Mouse (Mus musculus): ENCODE measurements around the gene Hk2. TPM values are rescaled to one million over a fixed set of nuclear protein-coding genes. Genes with fewer than 3 reads are reported as not detected.

Hk2 gene
- total RNA-seq (2021): 100 to 1,000 TPM; 206 to 212 TPM
- long read RNA-seq, experiment 1, full-length matches to known transcripts: 27 of 114 reads
- long read RNA-seq, experiment 1, partial matches to known transcripts: 29 of 114 reads
- long read RNA-seq, experiment 1, other reads (novel, unspliced or antisense): 58 of 114 reads
- long read RNA-seq, experiment 2, full-length matches to known transcripts: 17 of 79 reads
- long read RNA-seq, experiment 2, partial matches to known transcripts: 30 of 79 reads
- long read RNA-seq, experiment 2, other reads (novel, unspliced or antisense): 32 of 79 reads

GRCm38 (mm10) chr6:82774321-82774764 is at the start of gene Hk2:
Gene Hk2, minus strand, starts transcription at chr6:82774454.
- DNase-seq: peak; percentile 91 to 92
- intact Hi-C loops (cut with DNase I): no loop called here

DNA sequence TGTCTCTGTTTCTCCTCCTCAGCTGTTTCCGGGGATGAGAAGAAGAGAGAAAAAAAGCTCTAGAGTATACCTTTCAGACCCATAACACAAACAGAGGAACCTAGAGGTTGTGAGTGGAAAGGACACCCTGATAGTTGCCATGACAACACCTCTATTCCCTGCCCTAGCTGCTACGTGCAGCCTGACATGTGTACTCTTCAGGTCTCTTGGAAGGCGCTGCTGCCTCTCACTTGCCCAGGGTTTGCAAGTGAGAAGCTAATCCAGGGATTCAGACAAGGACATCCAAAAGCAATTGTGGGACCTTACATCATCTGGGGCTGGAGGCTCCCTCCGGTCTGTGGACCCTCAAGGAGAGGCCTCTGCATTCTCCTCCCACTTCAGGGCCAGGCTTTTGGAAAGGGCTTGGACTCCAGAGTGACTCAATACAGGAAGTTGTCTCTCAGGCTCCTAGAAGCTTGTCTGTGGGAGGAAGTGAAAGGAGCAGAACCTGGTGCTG is 47.6 kb upstream of the Hk2 start:
- intact Hi-C loops (cut with DNase I): no loop called here
- DNase-seq: no peak

- DNase-seq: no peak
- intact Hi-C loops (cut with DNase I): no loop called here
Observed at GRCm38 (mm10) chr6:82820716-82821115, 46.5 kb upstream of the Hk2 start.

DNA sequence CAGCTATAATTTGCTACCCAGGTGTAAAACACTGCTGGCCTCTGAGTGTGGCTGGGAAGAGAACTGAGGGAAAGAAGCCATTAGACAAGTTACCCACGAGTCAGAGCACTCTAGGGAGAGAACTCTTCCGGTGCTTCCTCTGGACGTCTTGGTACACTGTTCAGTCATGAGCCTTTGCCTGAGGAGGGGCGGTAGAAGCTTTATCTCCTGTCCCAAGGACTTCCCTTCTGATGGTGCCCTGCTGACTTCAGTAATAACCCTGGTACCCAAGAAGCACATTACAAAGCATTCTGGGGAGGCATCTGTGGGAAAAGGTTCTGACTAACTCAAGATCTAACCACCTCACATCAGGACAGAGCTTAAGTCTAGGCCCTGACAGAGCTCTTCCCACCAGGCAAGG is 40.6 kb upstream of the Hk2 start:
- no peak for DNase-seq
- intact Hi-C loops (cut with DNase I): no loop called here

GRCm38 (mm10) chr6:82807984-82808700 is 33.9 kb upstream of the Hk2 start:
- intact Hi-C loops (cut with DNase I): no loop called here
- no peak for DNase-seq

- intact Hi-C loops (cut with DNase I): no loop called here
- DNase-seq: no peak
Observed at GRCm38 (mm10) chr6:82806971-82807370, 32.7 kb upstream of the Hk2 start.

DNA sequence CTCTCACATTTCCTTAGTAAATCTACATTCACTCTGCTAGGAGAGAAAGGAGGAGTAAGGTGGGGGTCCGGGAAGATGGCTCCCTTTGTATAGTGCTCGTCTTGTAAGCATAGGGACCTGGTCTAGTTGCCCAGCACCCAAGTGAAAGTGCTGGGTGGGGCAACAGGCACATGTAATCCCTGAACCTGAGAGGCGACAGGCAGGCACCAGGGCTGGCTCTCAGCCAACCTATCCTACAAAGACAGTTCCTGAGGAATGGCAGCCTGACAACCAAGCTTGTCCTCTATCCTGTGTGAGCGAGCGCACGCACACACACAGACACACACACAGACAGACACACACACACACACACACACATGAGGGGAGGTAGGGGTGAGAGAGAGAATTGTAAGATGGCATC is 32.2 kb upstream of the Hk2 start:
- intact Hi-C loops (cut with DNase I): no loop called here
- DNase-seq: no peak

DNA sequence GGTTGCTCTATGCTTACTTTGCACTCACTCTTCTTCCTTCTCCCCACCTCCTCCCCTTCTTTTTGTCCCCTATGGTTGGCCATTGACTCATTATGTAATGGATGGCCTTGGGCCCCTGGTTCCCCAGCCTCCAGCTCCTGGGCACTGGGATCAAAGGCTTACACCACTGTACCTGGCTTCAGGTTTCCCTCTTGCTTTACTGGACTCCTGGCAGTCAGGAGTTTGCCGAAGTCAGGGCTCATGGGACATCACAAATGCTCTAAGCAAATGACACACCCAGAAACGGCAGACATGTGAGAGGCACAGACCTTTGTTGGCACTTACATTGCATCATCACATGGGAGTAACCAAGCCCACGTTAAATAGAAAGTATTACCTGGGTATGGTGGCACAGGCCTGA is 31.6 kb upstream of the Hk2 start:
- intact Hi-C loops (cut with DNase I): no loop called here
- DNase-seq: no peak

GRCm38 (mm10) chr6:82804984-82805383 is 30.7 kb upstream of the Hk2 start:
- intact Hi-C loops (cut with DNase I): no loop called here
- no peak for DNase-seq

GRCm38 (mm10) chr6:82798202-82798737 is 24.0 kb upstream of the Hk2 start:
- no peak for DNase-seq

GRCm38 (mm10) chr6:82797300-82797839 is 23.1 kb upstream of the Hk2 start:
- no peak for DNase-seq
- intact Hi-C loops (cut with DNase I): no loop called here

More at GRCm38 (mm10) chr6:82798202-82798737, 24.0 kb upstream of the Hk2 start:
- intact Hi-C loops (cut with DNase I): no loop called here

DNA sequence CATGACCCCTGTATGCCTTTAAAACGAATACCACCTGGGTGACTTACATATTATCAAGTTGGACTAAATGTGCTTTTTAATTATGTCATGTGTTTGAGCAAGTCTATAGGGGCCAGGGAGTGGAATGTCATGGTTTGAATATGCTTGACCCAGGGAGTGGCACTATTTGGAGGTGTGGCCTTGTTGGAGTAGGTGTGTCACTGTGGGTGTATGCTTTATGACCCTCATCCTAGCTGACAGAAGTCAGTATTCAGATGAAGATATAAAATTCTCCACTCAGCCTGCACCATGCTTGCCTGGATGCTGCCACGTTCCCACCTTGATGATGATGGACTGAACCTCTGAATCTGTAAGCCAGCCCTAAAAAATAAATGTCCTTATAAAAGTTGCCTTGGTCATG is 16.6 kb upstream of the Hk2 start:
- DNase-seq: no peak
- intact Hi-C loops (cut with DNase I): no loop called here

- intact Hi-C loops (cut with DNase I): no loop called here
- DNase-seq: no peak
Observed at GRCm38 (mm10) chr6:82783906-82784305, 9.7 kb upstream of the Hk2 start.

DNA sequence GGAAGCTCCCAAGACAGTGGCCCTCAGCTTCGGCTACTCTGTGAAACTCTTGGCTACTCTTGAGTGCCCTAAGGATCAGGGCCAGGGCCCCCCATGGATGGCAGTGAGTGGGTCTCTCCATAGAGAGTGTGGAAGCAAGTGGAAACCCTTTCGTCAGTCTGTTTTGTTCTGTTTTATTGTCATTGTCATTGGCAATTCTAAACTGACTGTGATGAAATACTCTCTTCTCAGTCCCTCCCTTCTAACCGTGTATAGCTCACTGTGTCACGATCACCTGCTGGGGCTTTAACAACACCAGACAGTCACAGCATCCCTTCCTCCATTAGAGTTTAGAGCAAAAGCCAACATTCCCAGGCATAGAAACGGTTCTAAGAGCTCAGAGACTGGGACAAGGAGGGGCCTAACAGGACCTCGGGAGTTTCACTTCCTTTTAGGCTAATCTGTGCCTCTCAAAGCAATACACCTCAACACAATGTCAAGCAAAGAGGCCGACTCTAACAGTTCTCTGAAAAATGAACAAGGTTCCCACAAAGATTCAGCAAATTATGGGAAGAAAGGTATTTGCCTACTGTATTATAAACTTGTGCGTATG is 6.6 kb upstream of the Hk2 start:
- no peak for DNase-seq
- intact Hi-C loops (cut with DNase I): no loop called here

GRCm38 (mm10) chr6:82780369-82780768 is 6.1 kb upstream of the Hk2 start:
- intact Hi-C loops (cut with DNase I): no loop called here
- DNase-seq: no peak

DNA sequence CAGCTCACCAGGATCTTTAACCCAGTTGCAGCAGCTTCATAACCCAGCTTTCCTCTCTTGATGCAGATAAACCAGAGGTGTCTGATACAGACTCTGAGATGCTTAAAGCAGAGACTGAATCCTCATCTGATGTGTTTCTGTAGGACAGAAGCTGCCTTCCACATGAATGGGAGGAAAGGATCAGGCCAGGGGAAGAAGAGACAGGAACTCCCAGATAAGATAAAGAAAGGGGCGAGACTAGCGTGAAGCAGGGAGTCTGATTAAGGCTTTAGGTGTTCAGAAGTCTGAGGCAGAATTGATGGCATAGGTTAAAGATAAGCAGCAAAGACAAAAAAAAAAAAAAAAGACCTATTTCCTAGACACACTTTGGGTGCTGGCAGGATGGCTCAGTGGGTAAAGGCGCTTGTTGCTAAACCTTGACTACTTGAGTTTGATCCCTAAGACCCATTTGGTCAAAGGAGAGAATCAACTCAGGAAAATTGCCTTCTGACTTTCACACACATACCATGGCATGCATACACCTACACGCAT is 2.9 kb upstream of the Hk2 start:
- no peak for DNase-seq
- intact Hi-C loops (cut with DNase I): loop anchor here (5.0 kb wide), 1 partner anchor 85 kb away; no protein-coding TSS in a partner anchor

DNA sequence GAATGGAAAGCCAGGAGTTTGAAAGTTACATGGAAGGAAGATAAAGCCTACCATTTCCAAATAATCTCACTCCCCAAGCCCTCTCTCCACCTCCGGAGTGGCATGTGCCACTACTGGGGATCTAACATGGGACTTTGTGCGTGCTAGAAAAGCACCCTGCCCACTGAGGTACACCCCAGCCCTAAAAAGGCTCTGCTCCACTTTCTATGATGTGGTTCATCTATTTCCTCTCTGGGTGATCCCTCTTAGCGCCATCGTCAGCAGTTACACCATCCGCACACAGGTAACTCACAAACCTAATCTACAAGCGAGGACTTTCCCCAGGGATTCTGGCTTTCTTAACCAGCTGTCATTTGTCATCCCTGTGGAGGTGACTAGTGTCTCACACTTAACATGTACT is 1.1 kb upstream of the Hk2 start:
- no peak for DNase-seq
- intact Hi-C loops (cut with DNase I): loop anchor here (5.0 kb wide), 1 partner anchor 87 kb away; no protein-coding TSS in a partner anchor

DNA sequence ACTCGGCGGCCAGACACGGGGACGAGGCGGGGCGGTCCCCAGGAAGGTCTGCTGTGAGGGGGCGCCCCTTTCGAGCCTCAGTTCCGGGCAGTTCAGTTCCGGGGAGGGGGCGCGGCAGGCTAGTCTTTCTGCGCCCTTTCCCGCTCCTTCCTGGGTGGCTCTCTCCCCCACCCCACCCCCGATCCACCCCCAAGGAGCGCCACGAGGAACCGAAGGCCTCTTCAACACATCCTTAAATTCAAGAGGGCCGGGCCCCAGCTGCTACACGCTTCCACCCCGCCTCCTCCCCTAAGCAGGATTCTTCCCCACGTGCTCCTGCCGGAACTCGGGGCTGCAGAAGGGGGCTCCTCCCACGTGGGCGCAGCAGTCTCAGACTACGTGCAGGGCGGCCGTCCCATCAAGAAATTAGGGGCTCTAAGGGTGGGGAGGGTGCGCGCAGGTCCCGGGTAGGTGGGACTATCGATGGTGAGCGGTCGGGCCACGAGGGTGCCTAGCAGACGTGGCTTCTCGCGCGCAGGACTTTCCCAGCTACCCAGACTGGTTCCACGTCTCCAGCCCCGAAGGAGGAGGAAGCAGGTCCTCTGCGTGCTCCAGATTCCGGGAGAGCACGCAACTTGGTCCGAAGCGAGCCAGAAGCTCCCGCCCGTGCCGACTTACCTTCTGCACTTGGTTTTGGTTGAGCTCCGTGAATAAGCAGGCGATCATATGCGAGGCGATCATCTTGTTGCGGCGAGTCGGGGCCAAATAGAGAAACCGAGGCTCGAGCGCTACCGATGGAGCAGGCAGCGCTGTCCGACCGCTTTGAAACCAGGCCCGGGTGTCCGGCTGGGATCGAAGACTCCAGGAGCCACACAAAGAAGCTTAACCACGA is 758 bp downstream of the Hk2 start:
- intact Hi-C loops (cut with DNase I): loop anchor here (2.0 kb wide), 1 partner anchor 31 kb away; no protein-coding TSS in a partner anchor
- DNase-seq: peak in 1 of 2 experiments; percentile 48

DNA sequence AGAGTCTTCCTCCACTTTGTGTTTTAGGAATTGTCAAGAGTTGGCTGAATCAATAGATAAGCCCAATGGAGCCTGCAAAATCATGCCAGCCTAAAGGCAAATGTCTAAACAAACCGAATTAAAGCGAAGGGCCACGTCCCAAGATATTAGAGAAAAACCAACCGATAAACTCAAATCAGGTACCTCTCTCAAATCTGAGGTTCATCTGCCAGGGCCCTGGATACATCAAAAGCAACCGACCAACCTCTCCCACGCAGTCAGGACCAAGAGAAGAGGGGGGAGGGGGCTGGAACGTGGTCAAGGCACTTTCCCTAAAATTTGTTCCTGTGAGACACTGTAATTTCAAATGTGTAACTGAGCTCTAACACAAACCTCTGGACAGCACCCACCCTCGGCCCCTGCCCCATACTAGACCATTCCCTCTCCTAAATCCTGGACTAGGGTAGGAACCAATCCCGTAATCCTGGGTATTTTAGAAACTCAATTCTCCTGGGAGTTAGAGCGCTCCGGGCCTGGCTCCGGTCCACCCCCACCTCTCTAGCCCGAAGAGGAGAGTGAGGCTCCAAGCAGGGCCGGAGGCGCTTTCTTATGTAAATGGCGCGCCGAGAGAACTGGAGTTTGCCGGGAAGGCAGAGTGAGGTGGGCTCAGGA is 1.7 kb downstream of the Hk2 start:
- intact Hi-C loops (cut with DNase I): loop anchor here (2.0 kb wide), 1 partner anchor 30 kb away; no protein-coding TSS in a partner anchor

More for the DNA sequence above, 1.7 kb downstream of the Hk2 start:
- peak in 1 of 2 experiments; percentile 41 for DNase-seq
